Mouse (Mus musculus): ENCODE measurements at regions not wholly inside any gene's neighbourhood (a gene's known extent, or its start where the extent isn't known, plus 50 kb on each side); places are given as distances from the start of the nearest gene placed in this dataset.

- intact Hi-C loops (cut with DNase I), result no loop called here
- no peak overlapping the region for H3K9ac ChIP-seq (ENCODE audit: low read depth, low read length)
- no peak overlapping the region for H3K4me3 ChIP-seq
- H3K79me2 ChIP-seq (replicated peaks; ENCODE audit: control insufficient read depth, insufficient read depth, low read length), result no peaks in the 10 kb centered on the region
- no peaks in the 10 kb centered on the region for H3K27me3 ChIP-seq (ENCODE audit: control insufficient read depth, insufficient read depth, low read length)
- no peak overlapping the region for H3K27ac ChIP-seq
- H3K36me3 ChIP-seq (ENCODE audit: control insufficient read depth, insufficient read depth, low read length), result no peaks in the 10 kb centered on the region
- no peak for TF ChIP-seq POLR2A (IDR thresholded peaks at IDR 0.05; ENCODE audit: insufficient read depth, low read depth, low read length)
- WGBS, result 26% methylated on average over 5 of the region's 5 CpGs
- no peaks in the 10 kb centered on the region for H3K4me1 ChIP-seq (ENCODE audit: control insufficient read depth, insufficient read depth, low read length)
- no peak for DNase-seq
These were observed 79.1 kb downstream of the Sptssa start for GRCm38 (mm10) chr12:54577235-54577634.

GRCm38 (mm10) chr12:54576821-54577220 lies 79.6 kb downstream of the Sptssa start:
- H3K4me1 ChIP-seq (ENCODE audit: control insufficient read depth, insufficient read depth, low read length), result no peaks in the 10 kb centered on the region
- H3K9ac ChIP-seq (ENCODE audit: low read depth, low read length), result no peak overlapping the region
- H3K4me3 ChIP-seq, result no peak overlapping the region
- no peaks in the 10 kb centered on the region for H3K79me2 ChIP-seq (replicated peaks; ENCODE audit: control insufficient read depth, insufficient read depth, low read length)
- WGBS, result 56% methylated on average over 3 of the region's 3 CpGs
- intact Hi-C loops (cut with DNase I), result no loop called here
- TF ChIP-seq EP300 (IDR thresholded peaks at IDR 0.05; ENCODE audit: insufficient read depth, low read depth, low read length), result no peak
- TF ChIP-seq POLR2A (IDR thresholded peaks at IDR 0.05; ENCODE audit: insufficient read depth, low read depth, low read length), result no peak
- TF ChIP-seq CTCF (IDR thresholded peaks at IDR 0.05), result no peak
- no peaks in the 10 kb centered on the region for H3K27me3 ChIP-seq (ENCODE audit: control insufficient read depth, insufficient read depth, low read length)
- no peak overlapping the region for H3K27ac ChIP-seq
- no peak for DNase-seq
- no peaks in the 10 kb centered on the region for H3K36me3 ChIP-seq (ENCODE audit: control insufficient read depth, insufficient read depth, low read length)

- no peaks in the 10 kb centered on the region for H3K79me2 ChIP-seq (replicated peaks; ENCODE audit: control insufficient read depth, insufficient read depth, low read length)
- TF ChIP-seq EP300 (IDR thresholded peaks at IDR 0.05; ENCODE audit: insufficient read depth, low read depth, low read length) (no peak), CTCF (IDR thresholded peaks at IDR 0.05) (no peak), POLR2A (IDR thresholded peaks at IDR 0.05; ENCODE audit: insufficient read depth, low read depth, low read length) (no peak)
- no peak for DNase-seq
- no peaks in the 10 kb centered on the region for H3K27me3 ChIP-seq (ENCODE audit: control insufficient read depth, insufficient read depth, low read length)
- intact Hi-C loops (cut with DNase I), result no loop called here
- H3K4me3 ChIP-seq, result no peak overlapping the region
- H3K36me3 ChIP-seq (ENCODE audit: control insufficient read depth, insufficient read depth, low read length), result no peaks in the 10 kb centered on the region
- no peaks in the 10 kb centered on the region for H3K4me1 ChIP-seq (ENCODE audit: control insufficient read depth, insufficient read depth, low read length)
- H3K9ac ChIP-seq (ENCODE audit: low read depth, low read length), result no peak overlapping the region
- H3K27ac ChIP-seq, result no peak overlapping the region
- WGBS, result 95% methylated on average over 8 of the region's 8 CpGs
These were observed 83.5 kb downstream of the Sptssa start for GRCm38 (mm10) chr12:54572866-54573265.

GRCm38 (mm10) chr12:54568078-54568931 lies 88.1 kb downstream of the Sptssa start:
- Histone ChIP-seq H3K4me1 (ENCODE audit: control insufficient read depth, insufficient read depth, low read length) (peaks cover 1% of the 10 kb centered on the region; the same call in 1 of the 2 replicates), H3K9ac (ENCODE audit: low read depth, low read length) (no peak overlapping the region), H3K4me3 (no peak overlapping the region), H3K27ac (no peak overlapping the region), H3K27me3 (ENCODE audit: control insufficient read depth, insufficient read depth, low read length) (no peaks in the 10 kb centered on the region), H3K79me2 (replicated peaks; ENCODE audit: control insufficient read depth, insufficient read depth, low read length) (no peaks in the 10 kb centered on the region), H3K36me3 (ENCODE audit: control insufficient read depth, insufficient read depth, low read length) (no peaks in the 10 kb centered on the region)
- WGBS, result 70% methylated on average over 6 of the region's 6 CpGs
- intact Hi-C loops (cut with DNase I), result no loop called here
- DNase-seq, result no peak
- no peak for TF ChIP-seq CTCF (IDR thresholded peaks at IDR 0.05)
- TF ChIP-seq POLR2A (IDR thresholded peaks at IDR 0.05; ENCODE audit: insufficient read depth, low read depth, low read length), result no peak
- TF ChIP-seq EP300 (IDR thresholded peaks at IDR 0.05; ENCODE audit: insufficient read depth, low read depth, low read length), result no peak

- Histone ChIP-seq H3K4me3 (no peak overlapping the region), H3K4me1 (ENCODE audit: control insufficient read depth, insufficient read depth, low read length) (peaks cover 1% of the 10 kb centered on the region; the same call in 1 of the 2 replicates), H3K79me2 (replicated peaks; ENCODE audit: control insufficient read depth, insufficient read depth, low read length) (no peaks in the 10 kb centered on the region), H3K27ac (no peak overlapping the region), H3K27me3 (ENCODE audit: control insufficient read depth, insufficient read depth, low read length) (no peaks in the 10 kb centered on the region), H3K36me3 (ENCODE audit: control insufficient read depth, insufficient read depth, low read length) (no peaks in the 10 kb centered on the region), H3K9ac (ENCODE audit: low read depth, low read length) (no peak overlapping the region)
- TF ChIP-seq EP300 (IDR thresholded peaks at IDR 0.05; ENCODE audit: insufficient read depth, low read depth, low read length) (no peak), CTCF (IDR thresholded peaks at IDR 0.05) (no peak), POLR2A (IDR thresholded peaks at IDR 0.05; ENCODE audit: insufficient read depth, low read depth, low read length) (no peak)
- intact Hi-C loops (cut with DNase I), result no loop called here
- 89% methylated on average over 3 of the region's 3 CpGs for WGBS
- no peak for DNase-seq
These were observed 89.0 kb downstream of the Sptssa start for GRCm38 (mm10) chr12:54567426-54567790.

- Histone ChIP-seq H3K36me3 (ENCODE audit: control insufficient read depth, insufficient read depth, low read length) (no peaks in the 10 kb centered on the region), H3K9ac (ENCODE audit: low read depth, low read length) (no peak overlapping the region), H3K27me3 (ENCODE audit: control insufficient read depth, insufficient read depth, low read length) (no peaks in the 10 kb centered on the region), H3K4me1 (ENCODE audit: control insufficient read depth, insufficient read depth, low read length) (peaks cover 1% of the 10 kb centered on the region; the same call in 1 of the 2 replicates), H3K27ac (no peak overlapping the region), H3K79me2 (replicated peaks; ENCODE audit: control insufficient read depth, insufficient read depth, low read length) (no peaks in the 10 kb centered on the region), H3K4me3 (no peak overlapping the region)
- no peak for DNase-seq
- intact Hi-C loops (cut with DNase I), result no loop called here
- 85% methylated on average over 23 of the region's 23 CpGs for WGBS
- no peak for TF ChIP-seq EP300 (IDR thresholded peaks at IDR 0.05; ENCODE audit: insufficient read depth, low read depth, low read length)
- no peak for TF ChIP-seq CTCF (IDR thresholded peaks at IDR 0.05)
- no peak for TF ChIP-seq POLR2A (IDR thresholded peaks at IDR 0.05; ENCODE audit: insufficient read depth, low read depth, low read length)
These were observed 89.6 kb downstream of the Sptssa start for GRCm38 (mm10) chr12:54566532-54567425.
